Mouse (Mus musculus): Measurements from ENCODE around the gene Gm14226.
"Not testable (repeated sequence)": the region's sequence is repeated elsewhere in the genome, so short reads cannot be mapped to it uniquely, and the experiment has no call there.

Gm14226 gene

DNA sequence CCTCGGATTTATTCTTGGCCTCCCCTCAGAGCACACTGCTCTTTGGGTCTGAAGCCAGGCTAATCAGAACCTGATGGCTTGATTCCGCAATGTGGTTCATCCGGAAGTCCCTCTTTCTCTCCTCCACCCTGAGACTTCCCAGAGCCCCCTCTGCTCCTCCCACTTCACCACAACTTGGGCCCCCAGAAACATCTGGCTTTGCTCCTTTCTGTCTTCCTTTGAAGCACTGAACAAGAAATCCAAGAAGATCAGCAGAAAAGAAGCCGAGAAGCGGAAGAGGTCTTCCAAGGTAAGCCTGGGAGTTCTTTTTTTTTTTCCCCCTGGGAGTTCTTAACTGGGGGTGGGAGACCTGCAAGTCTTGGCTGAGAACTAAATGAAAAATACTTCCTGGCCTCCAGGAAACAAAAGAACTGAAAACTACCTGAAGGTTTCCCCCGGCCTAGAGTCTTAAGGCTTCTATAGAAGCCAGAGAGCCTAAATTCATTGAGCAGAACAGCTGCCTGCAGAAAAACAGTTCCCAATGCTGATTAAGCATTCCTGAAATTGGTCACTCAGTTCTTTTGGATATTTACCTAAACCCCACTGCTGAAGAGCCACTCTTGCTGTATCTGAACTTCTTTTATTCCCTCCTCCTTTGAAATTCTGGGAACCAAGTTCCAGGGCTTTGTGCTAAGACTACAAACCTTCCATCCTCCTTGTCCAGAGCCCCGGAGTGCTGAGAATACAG is 29.5 kb downstream of the Gm14226 start:
- DNase-seq (ENCODE audit: low spot score), result no peak

- no peak for DNase-seq (ENCODE audit: low spot score)
Measured at GRCm38 (mm10) chr2:155050108-155050503, 32.0 kb downstream of the Gm14226 start.

- peak; percentile 94 for DNase-seq (ENCODE audit: low spot score)
Measured at GRCm38 (mm10) chr2:155050504-155051236, 32.6 kb downstream of the Gm14226 start.

- no peak for DNase-seq (ENCODE audit: low spot score)
Measured at GRCm38 (mm10) chr2:155051622-155052351, 33.7 kb downstream of the Gm14226 start.

DNA sequence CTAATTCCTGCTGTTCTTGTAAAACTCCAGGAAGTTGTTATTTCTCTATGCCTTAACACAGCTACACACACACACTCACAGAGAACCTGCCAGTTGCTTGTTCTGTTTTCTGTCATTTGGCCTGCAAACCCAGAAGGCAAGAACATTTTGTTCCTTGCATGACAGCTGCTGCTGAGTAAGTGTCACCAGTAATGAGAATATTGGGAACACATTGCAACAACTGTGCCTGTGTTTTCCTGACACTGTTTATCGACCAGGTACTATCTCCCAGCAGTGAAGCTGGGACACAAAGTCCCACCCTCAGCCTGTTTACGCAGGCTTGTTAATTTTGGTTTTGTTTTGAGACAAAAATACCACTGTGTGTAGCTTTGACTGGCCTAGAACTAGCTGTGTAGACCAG is 34.6 kb downstream of the Gm14226 start:
- no peak for DNase-seq (ENCODE audit: low spot score)

DNA sequence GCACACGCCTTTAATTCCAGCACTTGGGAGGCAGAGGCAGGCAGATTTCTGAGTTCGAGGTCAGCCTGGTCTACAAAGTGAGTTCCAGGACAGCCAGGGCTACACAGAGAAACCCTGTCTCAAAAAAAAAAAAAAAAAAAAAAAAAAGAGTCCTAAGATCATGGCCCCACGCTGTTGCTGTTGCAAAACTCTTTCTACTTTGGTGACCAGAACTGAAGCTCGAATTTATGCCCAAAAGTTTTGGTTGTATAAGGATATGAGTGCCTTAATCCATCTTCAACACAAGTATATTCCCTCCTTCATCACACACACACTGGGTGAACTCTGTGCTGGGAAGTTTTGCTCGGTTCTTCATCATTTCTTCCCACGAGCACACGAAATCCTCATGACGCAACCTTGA is 35.4 kb downstream of the Gm14226 start:
- DNase-seq (ENCODE audit: low spot score), result not testable (repeated sequence)

DNA sequence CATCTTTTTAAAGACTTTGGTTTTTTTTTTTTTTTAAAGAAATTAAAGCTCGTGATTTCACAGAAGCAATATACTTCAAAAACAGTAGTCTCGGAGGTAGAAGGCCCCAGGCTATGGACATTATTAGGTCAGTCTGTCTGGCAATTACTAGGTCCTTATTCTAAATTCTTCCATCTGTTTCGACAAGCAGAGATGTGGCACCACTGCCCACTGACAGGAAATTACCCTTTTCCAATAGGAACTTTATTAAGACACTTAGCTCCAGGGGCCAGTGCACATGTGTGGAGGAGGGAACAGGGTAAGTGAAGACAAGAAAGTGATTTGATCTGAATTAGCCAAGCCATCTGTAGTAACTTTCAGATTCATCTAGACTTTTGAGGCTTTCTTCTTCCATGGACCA is 36.6 kb downstream of the Gm14226 start:
- DNase-seq (ENCODE audit: low spot score), result no peak

DNA sequence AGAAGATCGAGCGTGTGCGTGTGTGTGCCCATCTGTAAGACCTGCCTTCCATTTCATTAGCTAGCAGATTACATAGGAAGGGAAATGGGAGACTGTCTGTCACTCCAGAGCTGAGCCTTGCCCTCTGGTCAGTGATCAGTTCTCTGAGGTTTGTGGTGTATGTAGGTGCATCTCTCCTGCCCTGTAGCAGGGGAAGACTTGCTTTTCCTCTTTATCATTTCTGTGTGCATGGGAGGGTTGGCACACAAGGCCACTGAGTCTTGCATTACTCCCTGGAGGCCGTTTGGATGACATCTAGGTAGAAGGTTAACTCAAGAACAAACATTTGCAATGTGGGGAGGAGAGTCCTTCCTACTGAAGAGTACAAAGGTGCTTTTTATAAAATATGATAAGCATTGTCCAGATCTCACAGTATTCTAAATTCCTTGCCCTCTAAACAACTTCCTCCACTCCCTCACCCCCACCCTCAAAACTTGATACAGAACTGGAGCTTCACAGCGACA is 38.1 kb downstream of the Gm14226 start:
- no peak for DNase-seq (ENCODE audit: low spot score)

- DNase-seq (ENCODE audit: low spot score), result no peak
Measured at GRCm38 (mm10) chr2:155057361-155057760, 39.3 kb downstream of the Gm14226 start.

DNA sequence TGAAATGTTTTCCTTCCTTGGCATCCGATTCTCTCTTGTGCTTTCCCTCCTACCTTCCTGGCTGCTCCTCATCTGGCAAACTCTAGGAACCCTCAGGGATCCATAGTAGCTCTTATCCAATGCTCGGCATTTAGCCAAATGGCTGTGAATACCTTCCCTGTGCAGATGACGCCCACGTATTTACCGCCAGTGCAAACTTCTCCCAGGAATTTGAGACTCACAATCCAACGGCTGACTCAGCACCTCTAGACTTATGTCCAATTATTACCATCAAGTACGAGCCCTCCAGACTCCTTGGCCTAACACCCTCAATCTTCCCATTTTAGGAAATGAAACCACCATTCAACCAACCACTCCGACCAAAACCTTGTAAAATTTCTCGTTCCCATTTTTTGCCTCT is 53.0 kb downstream of the Gm14226 start:
- DNase-seq (ENCODE audit: low spot score), result no peak

DNA sequence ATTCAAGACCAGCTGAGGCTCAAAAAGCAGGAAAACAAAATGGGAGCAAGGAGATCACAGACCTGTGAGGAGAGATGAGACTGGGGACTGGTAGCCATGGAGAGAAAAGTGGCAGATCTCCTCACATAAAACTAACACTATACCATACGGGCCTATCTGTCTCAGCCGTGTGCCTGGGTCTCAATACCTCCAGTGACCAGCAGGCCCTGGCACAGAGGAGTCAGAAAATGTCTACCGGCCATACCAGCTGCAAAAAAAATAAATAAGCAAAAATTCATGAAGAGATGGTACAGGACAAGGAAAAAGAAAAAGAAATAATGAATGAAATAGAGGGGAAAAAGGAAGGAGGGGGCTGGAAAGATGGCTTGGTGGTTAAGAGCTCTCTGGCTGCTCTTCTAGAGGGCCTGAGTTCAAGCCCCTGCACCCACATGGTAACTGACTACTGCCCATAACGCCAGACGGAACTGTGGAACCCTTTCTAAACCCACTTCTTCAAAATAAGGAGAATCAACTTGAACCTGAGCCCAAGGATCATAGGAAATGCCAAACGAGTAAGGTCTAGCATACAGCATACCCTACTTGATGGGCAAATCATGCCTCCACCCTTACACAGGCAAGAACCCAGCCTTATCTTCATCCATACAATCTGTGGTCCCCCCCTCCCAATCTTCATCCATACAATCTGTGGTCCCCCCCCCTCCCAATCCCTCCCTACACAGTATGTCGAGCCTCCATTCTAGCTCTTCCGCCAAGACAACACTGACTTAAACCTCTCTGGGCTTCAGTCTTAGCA is 54.5 kb downstream of the Gm14226 start:
- DNase-seq (ENCODE audit: low spot score), result no peak

- no peak for DNase-seq (ENCODE audit: low spot score)
Measured at GRCm38 (mm10) chr2:155073347-155073746, 55.3 kb downstream of the Gm14226 start.

- DNase-seq (ENCODE audit: low spot score), result peak; percentile 90
Measured at GRCm38 (mm10) chr2:155073978-155074765, 56.1 kb downstream of the Gm14226 start, which contains the start of gene Ahcy. TSS of gene Ahcy (minus strand) at chr2:155074497.

DNA sequence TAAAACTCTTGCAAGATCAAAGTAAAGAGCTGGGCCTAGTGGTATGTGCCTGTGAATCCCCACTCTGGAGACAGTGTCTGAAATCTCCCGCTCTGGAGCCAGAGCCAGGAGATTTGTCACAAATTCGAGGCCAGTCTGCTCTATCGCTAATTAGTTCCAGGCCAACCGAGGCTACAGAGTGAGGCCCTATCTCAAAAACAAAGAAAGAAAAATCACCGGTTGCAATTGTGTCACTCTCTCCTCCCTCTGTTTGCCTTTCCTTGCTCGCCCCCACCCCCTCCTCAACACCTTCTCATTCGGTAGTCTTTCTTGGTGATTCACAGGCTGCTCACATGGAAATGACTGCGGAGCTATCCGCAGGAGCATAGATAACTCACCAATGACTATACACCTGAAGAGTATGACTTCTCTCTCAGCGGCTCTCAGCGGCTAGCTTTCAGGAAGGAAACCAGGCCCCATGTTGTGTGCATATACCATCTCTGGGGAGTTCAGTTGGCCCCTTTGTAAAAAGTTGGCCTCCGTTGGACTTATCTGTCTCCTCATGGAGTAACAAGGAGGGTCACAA is 56.8 kb downstream of the Gm14226 start:
- DNase-seq (ENCODE audit: low spot score), result no peak

GRCm38 (mm10) chr2:155075649-155076048 is 57.6 kb downstream of the Gm14226 start:
- DNase-seq (ENCODE audit: low spot score), result no peak
